Mouse (Mus musculus) stomach, embryonic 14.5 days (tissue): ENCODE data around the gene Desi2. TPM values are rescaled to one million over a fixed set of nuclear protein-coding genes. Genes with fewer than 3 reads are reported as not detected.
"Not testable (repeated sequence)": the region's sequence is repeated elsewhere in the genome, so short reads cannot be mapped to it uniquely, and the experiment has no call there.

ENCODE experiments used
- ATAC-seq: fragments of 200-750 bp; cut with Nextera tagmentation; 2 replicates; pipeline ENCODE4 v1.8.0; 2017; ENCODE audit warnings: low read depth, moderate TSS enrichment; ENCODE audit not compliant: insufficient number of reproducible peaks, insufficient read depth, low FRiP score
- H3K27ac ChIP-seq: fragments of 300-500 bp; sonication (generic); 2 replicates; pipeline ENCODE4 v1.5.1; 2014; ENCODE audit warnings: mild to moderate bottlenecking, low read length, moderate library complexity, mixed read lengths
- H3K27me3 ChIP-seq: fragments of 300-500 bp; sonication (generic); 2 replicates; pipeline ENCODE4 v1.6.1; 2014; ENCODE audit warnings: low read length, control low read depth, mixed read lengths; ENCODE audit not compliant: control insufficient read depth, insufficient read depth
- H3K36me3 ChIP-seq: fragments of 300-500 bp; sonication (generic); 2 replicates; pipeline ENCODE4 v1.6.1; 2014; ENCODE audit warnings: mild to moderate bottlenecking, control low read depth, low read length, moderate library complexity, mixed read lengths; ENCODE audit not compliant: control insufficient read depth, insufficient read depth
- H3K4me1 ChIP-seq: fragments of 300-500 bp; sonication (generic); 2 replicates; pipeline ENCODE4 v1.6.1; 2014; ENCODE audit warnings: low read length, control low read depth, mixed read lengths; ENCODE audit not compliant: control insufficient read depth, insufficient read depth
- H3K4me2 ChIP-seq: fragments of 300-500 bp; sonication (generic); replicated peaks from 2 replicates; pipeline ENCODE4 v1.6.1; 2014; ENCODE audit warnings: low read depth, low read length, control low read depth
- H3K4me3 ChIP-seq: fragments of 300-500 bp; sonication (generic); 2 replicates; pipeline ENCODE4 v1.5.1; 2014; ENCODE audit warnings: low read depth, low read length, control low read depth
- H3K9ac ChIP-seq: fragments of 300-500 bp; sonication (generic); replicated peaks from 2 replicates; pipeline ENCODE4 v1.6.1; 2014; ENCODE audit warnings: low read depth, mild to moderate bottlenecking, control low read depth, low read length, moderate library complexity, mixed read lengths
- H3K9me3 ChIP-seq: fragments of 300-500 bp; sonication (generic); 2 replicates; pipeline ENCODE4 v1.6.1; 2016; ENCODE audit warnings: low read depth, low read length, control low read depth; ENCODE audit not compliant: control insufficient read depth
- WGBS: fragments of 180-500 bp; shearing (Covaris S2); extraction: QIAGEN DNeasy Blood & Tissue Kit; methylation state at CpG from one replicate; pipeline ENCODE4 v1.1.7; 2014; 5-methylcytosine and 5-hydroxymethylcytosine counted together
- polyA plus RNA-seq: library from polyadenylated mRNA; unstranded; fragments of >200 nt; fragmentation: Nextera tagmentation; extraction: Ambion mirVana; gene quantifications from 2 replicates; pipeline ENCODE4 v1.2.1, GENCODE M21; 2014

The Desi2 gene
- polyA plus RNA-seq, 1 experiment from 2014 or later, result 29.3 TPM

- not testable (repeated sequence) for H3K9ac ChIP-seq, H3K4me3 ChIP-seq, H3K9me3 ChIP-seq, H3K4me1 ChIP-seq, H3K27ac ChIP-seq, ATAC-seq, H3K4me2 ChIP-seq, H3K36me3 ChIP-seq, H3K27me3 ChIP-seq
- WGBS, result 84% methylated on average over 2 of the region's 2 CpGs
These were observed 114.0 kb downstream of the Desi2 start for GRCm38 (mm10) chr1:178301261-178301660.

- Histone ChIP-seq H3K9me3 (no peaks in the 10 kb centered on the region), H3K27ac (no peak overlapping the region), H3K9ac (no peak overlapping the region), H3K27me3 (no peaks in the 10 kb centered on the region), H3K4me1 (no peaks in the 10 kb centered on the region), H3K4me2 (no peak overlapping the region), H3K4me3 (no peak overlapping the region), H3K36me3 (no peaks in the 10 kb centered on the region)
- ATAC-seq, result no peak
- 32% methylated on average over 3 of the region's 3 CpGs for WGBS
These were observed 116.2 kb downstream of the Desi2 start for GRCm38 (mm10) chr1:178303425-178303824.

Other genes with a start within 250 kb of the Desi2 start
- gene Catspere2, start 204.0 kb upstream of the Desi2 start, polyA plus RNA-seq, result 0.27 and 0.46 TPM in 2 replicates
- 138 and 149 TPM in 2 replicates for gene Cox20, start 131.7 kb downstream of the Desi2 start, polyA plus RNA-seq
- gene Hnrnpu, start 150.4 kb downstream of the Desi2 start, polyA plus RNA-seq, result 364 and 458 TPM in 2 replicates
- gene Efcab2, start 218.7 kb downstream of the Desi2 start, polyA plus RNA-seq, result 6.3 and 7.1 TPM in 2 replicates